Mouse (Mus musculus): ENCODE data around the gene Slc35e3. TPM values are rescaled to one million over a fixed set of nuclear protein-coding genes. Genes with fewer than 3 reads are reported as not detected.
"Not testable (repeated sequence)": the region's sequence is repeated elsewhere in the genome, so short reads cannot be mapped to it uniquely, and the experiment has no call there.

The Slc35e3 gene
- polyA plus RNA-seq, 1 experiment, result 35.5 TPM

- DNase-seq (ENCODE audit: low read depth), result no peak
- no peak for TF ChIP-seq CTCF (IDR thresholded peaks at IDR 0.05; ENCODE audit: borderline replicate concordance, extremely low read depth, insufficient read depth, insufficient read length)
- TF ChIP-seq POLR2A (IDR thresholded peaks at IDR 0.05; ENCODE audit: borderline replicate concordance, extremely low read depth, insufficient read depth, insufficient read length, poor library complexity, severe bottlenecking), result no peak
These were observed 2.2 kb downstream of the Slc35e3 start for GRCm38 (mm10) chr10:117743917-117744316.

DNA sequence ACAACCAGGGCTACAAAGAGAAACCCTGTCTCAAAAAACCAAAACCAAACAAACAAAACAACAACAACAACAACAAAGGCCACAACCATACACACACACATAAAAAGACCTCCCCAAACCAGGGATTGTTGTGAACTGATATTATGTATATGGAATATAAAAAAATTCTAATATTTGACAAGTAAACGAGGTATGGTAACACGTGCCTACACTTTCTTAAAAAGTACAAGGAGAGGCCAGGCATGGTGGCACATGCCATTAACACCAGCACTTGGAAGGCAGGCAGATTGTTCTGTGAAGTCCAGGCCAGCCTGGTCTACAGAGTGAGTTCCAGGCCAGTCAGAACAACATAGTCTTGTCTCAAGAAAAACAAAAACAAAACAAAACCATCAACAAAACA, 3.0 kb downstream of the Slc35e3 start:
- TF ChIP-seq CTCF (IDR thresholded peaks at IDR 0.05; ENCODE audit: borderline replicate concordance, extremely low read depth, insufficient read depth, insufficient read length) (no peak), POLR2A (IDR thresholded peaks at IDR 0.05; ENCODE audit: borderline replicate concordance, extremely low read depth, insufficient read depth, insufficient read length, poor library complexity, severe bottlenecking) (no peak)
- no peak for DNase-seq (ENCODE audit: low read depth)

DNA sequence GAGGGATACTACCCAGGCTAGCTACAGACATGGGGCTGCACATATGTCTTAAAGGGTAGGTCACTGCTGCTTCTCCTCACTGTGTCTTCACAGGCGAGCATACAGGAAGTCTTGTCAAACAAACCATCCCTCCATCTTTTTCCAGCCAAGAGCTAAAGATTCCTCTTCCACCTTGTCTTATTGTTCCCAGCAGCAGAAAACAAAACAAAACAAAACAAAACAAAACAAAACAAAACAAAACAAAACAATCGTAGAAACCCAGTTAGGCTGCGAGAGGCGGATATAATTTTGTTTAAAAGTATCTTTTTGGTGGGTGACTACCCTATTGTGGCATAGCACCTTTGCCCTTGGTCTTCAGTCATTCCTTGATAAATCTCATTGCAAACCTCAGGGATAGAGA, 3.5 kb downstream of the Slc35e3 start:
- no peak for DNase-seq (ENCODE audit: low read depth)
- TF ChIP-seq CTCF (IDR thresholded peaks at IDR 0.05; ENCODE audit: borderline replicate concordance, extremely low read depth, insufficient read depth, insufficient read length) (no peak), POLR2A (IDR thresholded peaks at IDR 0.05; ENCODE audit: borderline replicate concordance, extremely low read depth, insufficient read depth, insufficient read length, poor library complexity, severe bottlenecking) (no peak)

GRCm38 (mm10) chr10:117741698-117742475, 4.3 kb downstream of the Slc35e3 start:
- TF ChIP-seq CTCF (IDR thresholded peaks at IDR 0.05; ENCODE audit: borderline replicate concordance, extremely low read depth, insufficient read depth, insufficient read length), result no peak
- no peak for TF ChIP-seq POLR2A (IDR thresholded peaks at IDR 0.05; ENCODE audit: borderline replicate concordance, extremely low read depth, insufficient read depth, insufficient read length, poor library complexity, severe bottlenecking)
- no peak for DNase-seq (ENCODE audit: low read depth)

- DNase-seq (ENCODE audit: low read depth), result no peak
- TF ChIP-seq CTCF (IDR thresholded peaks at IDR 0.05; ENCODE audit: borderline replicate concordance, extremely low read depth, insufficient read depth, insufficient read length) (no peak), POLR2A (IDR thresholded peaks at IDR 0.05; ENCODE audit: borderline replicate concordance, extremely low read depth, insufficient read depth, insufficient read length, poor library complexity, severe bottlenecking) (no peak)
These were observed 5.2 kb downstream of the Slc35e3 start for GRCm38 (mm10) chr10:117740921-117741320.

DNA sequence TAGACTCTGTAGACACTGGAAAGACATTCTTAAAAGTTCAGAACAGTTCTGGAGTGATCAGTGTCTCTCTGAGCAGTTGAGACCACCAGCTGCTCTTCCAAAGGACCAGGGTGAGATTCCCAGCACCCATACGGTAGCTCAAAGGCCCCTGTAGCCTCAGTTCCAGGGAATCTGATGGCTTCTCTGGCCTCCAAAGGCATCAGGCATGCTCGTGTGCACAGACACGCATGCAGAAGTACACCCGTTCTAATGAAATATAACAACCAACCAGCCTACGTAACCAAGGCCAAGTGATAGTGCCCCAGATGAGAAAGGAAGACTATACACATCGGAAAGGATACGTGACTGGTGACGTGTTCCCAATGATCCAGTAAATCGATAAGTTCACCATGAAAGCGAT, 6.0 kb downstream of the Slc35e3 start:
- TF ChIP-seq CTCF (IDR thresholded peaks at IDR 0.05; ENCODE audit: borderline replicate concordance, extremely low read depth, insufficient read depth, insufficient read length) (no peak), POLR2A (IDR thresholded peaks at IDR 0.05; ENCODE audit: borderline replicate concordance, extremely low read depth, insufficient read depth, insufficient read length, poor library complexity, severe bottlenecking) (no peak)
- DNase-seq (ENCODE audit: low read depth), result no peak

- TF ChIP-seq CTCF (IDR thresholded peaks at IDR 0.05; ENCODE audit: borderline replicate concordance, extremely low read depth, insufficient read depth, insufficient read length), result no peak
- no peak for TF ChIP-seq POLR2A (IDR thresholded peaks at IDR 0.05; ENCODE audit: borderline replicate concordance, extremely low read depth, insufficient read depth, insufficient read length, poor library complexity, severe bottlenecking)
- no peak for DNase-seq (ENCODE audit: low read depth)
These were observed 6.6 kb downstream of the Slc35e3 start for GRCm38 (mm10) chr10:117739648-117739948.

GRCm38 (mm10) chr10:117738928-117739647, 7.1 kb downstream of the Slc35e3 start:
- TF ChIP-seq POLR2A (IDR thresholded peaks at IDR 0.05; ENCODE audit: borderline replicate concordance, extremely low read depth, insufficient read depth, insufficient read length, poor library complexity, severe bottlenecking) (no peak), CTCF (IDR thresholded peaks at IDR 0.05; ENCODE audit: borderline replicate concordance, extremely low read depth, insufficient read depth, insufficient read length) (no peak)
- DNase-seq (ENCODE audit: low read depth), result no peak

DNA sequence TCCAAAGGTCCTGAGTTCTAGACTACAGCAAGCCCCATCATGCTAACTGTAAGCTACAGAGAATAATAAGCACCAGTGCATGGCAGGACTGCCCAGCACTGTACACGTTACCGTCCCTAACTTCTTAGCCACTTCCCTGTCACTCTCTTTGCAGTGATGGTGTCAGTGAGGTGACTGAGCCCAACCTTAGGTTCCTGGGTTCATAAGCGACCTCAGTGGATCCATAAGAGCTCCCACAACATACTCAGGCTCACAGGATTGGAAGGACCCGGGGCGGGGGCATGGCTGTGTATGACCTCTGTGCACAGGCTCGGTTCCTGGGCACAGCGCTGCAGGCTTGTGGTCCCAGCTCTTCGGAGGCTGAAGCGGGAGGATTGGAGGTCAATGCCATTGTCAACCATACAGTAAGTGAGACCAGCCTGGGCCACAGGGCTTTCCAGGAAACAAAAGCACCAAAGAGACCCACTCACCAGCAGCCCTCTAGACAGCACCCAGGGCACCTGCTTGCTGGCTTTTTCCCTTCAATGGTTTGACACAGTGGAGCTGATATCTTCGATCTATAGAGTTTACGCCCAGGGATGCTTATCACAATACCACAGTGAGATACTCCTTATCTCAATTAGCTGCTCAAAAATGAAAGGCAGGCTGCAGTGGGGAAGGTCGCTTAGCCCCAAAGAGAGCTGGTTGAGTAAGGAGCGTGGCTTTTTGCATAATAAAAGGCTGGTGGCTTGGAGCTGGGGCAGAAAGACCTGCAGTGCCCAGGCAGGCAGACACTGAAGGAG, 7.8 kb downstream of the Slc35e3 start:
- no peak for DNase-seq (ENCODE audit: low read depth)
- TF ChIP-seq POLR2A (IDR thresholded peaks at IDR 0.05; ENCODE audit: borderline replicate concordance, extremely low read depth, insufficient read depth, insufficient read length, poor library complexity, severe bottlenecking) (no peak), CTCF (IDR thresholded peaks at IDR 0.05; ENCODE audit: borderline replicate concordance, extremely low read depth, insufficient read depth, insufficient read length) (no peak)

GRCm38 (mm10) chr10:117737498-117737897, 8.7 kb downstream of the Slc35e3 start:
- DNase-seq (ENCODE audit: low read depth), result not testable (repeated sequence)

DNA sequence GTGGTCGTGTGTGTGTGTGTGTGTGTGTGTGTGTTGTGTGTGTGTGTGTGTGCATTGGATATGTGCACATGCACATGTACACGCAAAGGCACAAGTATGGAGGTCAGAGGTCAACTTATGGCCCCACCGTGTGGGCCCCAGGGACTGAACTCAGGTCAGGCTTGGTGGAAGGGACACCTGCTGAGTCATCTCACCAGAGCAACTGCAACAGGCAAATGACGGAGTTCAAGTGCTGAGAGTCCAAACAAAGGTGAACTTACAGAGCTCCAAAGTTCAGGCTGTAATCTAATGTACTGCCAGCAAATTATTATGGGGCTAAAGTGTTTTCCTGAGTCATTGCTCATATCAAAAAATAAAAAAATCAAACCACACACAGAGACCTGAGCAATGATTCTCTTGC, 9.1 kb downstream of the Slc35e3 start:
- TF ChIP-seq CTCF (IDR thresholded peaks at IDR 0.05; ENCODE audit: borderline replicate concordance, extremely low read depth, insufficient read depth, insufficient read length) (no peak), POLR2A (IDR thresholded peaks at IDR 0.05; ENCODE audit: borderline replicate concordance, extremely low read depth, insufficient read depth, insufficient read length, poor library complexity, severe bottlenecking) (no peak)
- DNase-seq (ENCODE audit: low read depth), result no peak

All from brain, embryonic 14.5 days (tissue).